Mouse (Mus musculus) adrenal gland, postnatal 25 days (tissue): ENCODE data around the gene Bend3. TPM values are rescaled to one million over a fixed set of nuclear protein-coding genes. Genes with fewer than 3 reads are reported as not detected.
A peak's percentile ranks its signal among the peaks of the same experiment; 100 is the strongest.
"Not testable (repeated sequence)": the region's sequence is repeated elsewhere in the genome, so short reads cannot be mapped to it uniquely, and the experiment has no call there.

Experiments
- DNase-seq: peaks from one replicate; pipeline ENCODE4 v3.0.0; 2021; ENCODE audit warnings: mixed read lengths
- total RNA-seq: library from RNA; stranded (reverse); gene quantifications from 2 replicates; pipeline ENCODE4 v1.2.3, GENCODE M21; 2021

Bend3 gene
- total RNA-seq, 1 experiment from 2014 or later, result 8.3 TPM

- no peak for DNase-seq
Observed at GRCm38 (mm10) chr10:43480227-43480849, 1.7 kb downstream of the Bend3 start.

- no peak for DNase-seq
Observed at GRCm38 (mm10) chr10:43481179-43481578, 2.5 kb downstream of the Bend3 start.

GRCm38 (mm10) chr10:43482021-43482420, 3.4 kb downstream of the Bend3 start:
- DNase-seq, result no peak

- peak; percentile 46 for DNase-seq
Observed at GRCm38 (mm10) chr10:43483426-43483995, 4.9 kb downstream of the Bend3 start.

- no peak for DNase-seq
Observed at GRCm38 (mm10) chr10:43485751-43486268, 7.2 kb downstream of the Bend3 start.

- no peak for DNase-seq
Observed at GRCm38 (mm10) chr10:43487441-43488010, 8.9 kb downstream of the Bend3 start.

- DNase-seq, result no peak
Observed at GRCm38 (mm10) chr10:43488258-43488657, 9.6 kb downstream of the Bend3 start.

- DNase-seq, result no peak
Observed at GRCm38 (mm10) chr10:43489139-43489538, 10.5 kb downstream of the Bend3 start.

- no peak for DNase-seq
Observed at GRCm38 (mm10) chr10:43489550-43489949, 10.9 kb downstream of the Bend3 start.

GRCm38 (mm10) chr10:43490034-43490433, 11.4 kb downstream of the Bend3 start:
- no peak for DNase-seq

- no peak for DNase-seq
Observed at GRCm38 (mm10) chr10:43490846-43491245, 12.2 kb downstream of the Bend3 start.

- DNase-seq, result no peak
Observed at GRCm38 (mm10) chr10:43502599-43502998, 24.0 kb downstream of the Bend3 start.

GRCm38 (mm10) chr10:43504291-43504690, 25.7 kb downstream of the Bend3 start:
- DNase-seq, result no peak

GRCm38 (mm10) chr10:43507051-43507450, 28.4 kb downstream of the Bend3 start:
- no peak for DNase-seq

GRCm38 (mm10) chr10:43509228-43509627, 30.6 kb downstream of the Bend3 start:
- DNase-seq, result no peak

GRCm38 (mm10) chr10:43512976-43513375, 34.3 kb downstream of the Bend3 start:
- DNase-seq, result no peak

GRCm38 (mm10) chr10:43516992-43517660, 38.5 kb downstream of the Bend3 start:
- no peak for DNase-seq

- DNase-seq, result no peak
Observed at GRCm38 (mm10) chr10:43517836-43518235, 39.2 kb downstream of the Bend3 start.

- no peak for DNase-seq
Observed at GRCm38 (mm10) chr10:43518368-43518767, 39.7 kb downstream of the Bend3 start.

- DNase-seq, result no peak
Observed at GRCm38 (mm10) chr10:43519977-43520376, 41.3 kb downstream of the Bend3 start.

- not testable (repeated sequence) for DNase-seq
Observed at GRCm38 (mm10) chr10:43523931-43524330, 45.3 kb downstream of the Bend3 start, which contains the start of gene Gm9803. Gene Gm9803 (plus strand): TSS chr10:43524084.

GRCm38 (mm10) chr10:43527283-43528269, 48.9 kb downstream of the Bend3 start:
- no peak for DNase-seq
